Mouse (Mus musculus) kidney, embryonic 16.5 days (tissue): ENCODE measurements around the gene Lgr5. TPM values are rescaled to one million over a fixed set of nuclear protein-coding genes. Genes with fewer than 3 reads are reported as not detected.

Experiments
- ATAC-seq: fragments of 200-750 bp; cut with Nextera tagmentation; 2 replicates; pipeline ENCODE4 v1.8.0; 2017; ENCODE audit warnings: moderate TSS enrichment; ENCODE audit not compliant: low FRiP score, low TSS enrichment
- H3K27ac ChIP-seq: fragments of 300-500 bp; sonication (generic); 2 replicates; pipeline ENCODE4 v1.5.1; 2014; ENCODE audit warnings: low read length
- H3K27me3 ChIP-seq: fragments of 300-500 bp; sonication (generic); 2 replicates; pipeline ENCODE4 v1.6.1; 2014; ENCODE audit warnings: low read length, control low read depth, mixed read lengths; ENCODE audit not compliant: insufficient read depth
- H3K36me3 ChIP-seq: fragments of 300-500 bp; sonication (generic); 2 replicates; pipeline ENCODE4 v1.6.1; 2014; ENCODE audit warnings: low read length, control low read depth, mixed read lengths; ENCODE audit not compliant: insufficient read depth
- H3K4me1 ChIP-seq: fragments of 300-500 bp; sonication (generic); 2 replicates; pipeline ENCODE4 v1.6.1; 2014; ENCODE audit warnings: low read length, control low read depth, mixed read lengths; ENCODE audit not compliant: insufficient read depth
- H3K4me2 ChIP-seq: fragments of 300-500 bp; sonication (generic); replicated peaks from 2 replicates; pipeline ENCODE4 v1.6.1; 2014; ENCODE audit warnings: low read depth, low read length
- H3K4me3 ChIP-seq: fragments of 300-500 bp; sonication (generic); 2 replicates; pipeline ENCODE4 v1.5.1; 2014; ENCODE audit warnings: mild to moderate bottlenecking, low read length
- H3K9ac ChIP-seq: fragments of 300-500 bp; sonication (generic); replicated peaks from 2 replicates; pipeline ENCODE4 v1.6.1; 2014; ENCODE audit warnings: low read length
- H3K9me3 ChIP-seq: fragments of 300-500 bp; sonication (generic); 2 replicates; pipeline ENCODE4 v1.6.1; 2016; ENCODE audit warnings: low read length, control low read depth
- WGBS: fragments of 180-500 bp; shearing (Covaris S2); extraction: QIAGEN DNeasy Blood & Tissue Kit; methylation state at CpG from one replicate; pipeline ENCODE4 v1.1.7; 2014; 5-methylcytosine and 5-hydroxymethylcytosine counted together
- polyA plus RNA-seq: library from polyadenylated mRNA; unstranded; fragments of >200 nt; fragmentation: Nextera tagmentation; extraction: Ambion mirVana; gene quantifications from 2 replicates; pipeline ENCODE4 v1.2.1, GENCODE M21; 2015

The Lgr5 gene
- polyA plus RNA-seq, 1 experiment from 2014 or later: 7.3 TPM

DNA sequence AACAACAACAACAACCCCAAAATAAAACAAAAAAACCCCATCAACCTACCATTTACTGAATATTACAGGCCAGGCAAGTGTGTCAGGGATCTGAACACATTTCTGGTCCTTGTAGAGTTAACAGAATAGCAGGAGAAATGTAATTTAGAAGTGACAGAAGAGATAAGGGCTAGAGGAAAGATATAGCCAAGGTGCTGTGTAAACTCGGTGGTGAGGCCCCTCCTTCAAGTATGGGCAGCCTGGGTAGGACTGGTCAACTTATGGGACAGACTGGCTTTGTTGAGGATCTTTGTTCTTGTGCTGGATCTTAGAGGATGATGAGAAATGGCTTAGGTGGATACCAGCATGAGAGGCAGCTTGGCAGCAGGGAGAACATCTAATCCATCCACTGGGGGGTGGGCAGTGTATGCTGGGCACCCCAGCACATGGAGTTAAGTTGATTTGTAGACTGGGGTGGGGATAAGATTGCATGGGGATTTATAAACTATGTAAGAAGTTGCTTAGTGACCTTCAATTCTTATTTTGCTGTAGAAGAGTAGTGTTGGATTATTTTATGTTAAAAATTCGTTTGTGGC, 32.3 kb downstream of the Lgr5 start:
- no peak for ATAC-seq
- H3K36me3 ChIP-seq: no peaks in the 10 kb centered on the region
- no peak overlapping the region for H3K27ac ChIP-seq
- no peak overlapping the region for H3K4me2 ChIP-seq
- no peaks in the 10 kb centered on the region for H3K27me3 ChIP-seq
- no peak overlapping the region for H3K9ac ChIP-seq
- peaks cover 7% of the 10 kb centered on the region; the same call in 1 of the 2 replicates for H3K4me1 ChIP-seq
- no peaks in the 10 kb centered on the region for H3K9me3 ChIP-seq
- no peak overlapping the region for H3K4me3 ChIP-seq
- WGBS: 44% methylated on average over 2 of the region's 2 CpGs

DNA sequence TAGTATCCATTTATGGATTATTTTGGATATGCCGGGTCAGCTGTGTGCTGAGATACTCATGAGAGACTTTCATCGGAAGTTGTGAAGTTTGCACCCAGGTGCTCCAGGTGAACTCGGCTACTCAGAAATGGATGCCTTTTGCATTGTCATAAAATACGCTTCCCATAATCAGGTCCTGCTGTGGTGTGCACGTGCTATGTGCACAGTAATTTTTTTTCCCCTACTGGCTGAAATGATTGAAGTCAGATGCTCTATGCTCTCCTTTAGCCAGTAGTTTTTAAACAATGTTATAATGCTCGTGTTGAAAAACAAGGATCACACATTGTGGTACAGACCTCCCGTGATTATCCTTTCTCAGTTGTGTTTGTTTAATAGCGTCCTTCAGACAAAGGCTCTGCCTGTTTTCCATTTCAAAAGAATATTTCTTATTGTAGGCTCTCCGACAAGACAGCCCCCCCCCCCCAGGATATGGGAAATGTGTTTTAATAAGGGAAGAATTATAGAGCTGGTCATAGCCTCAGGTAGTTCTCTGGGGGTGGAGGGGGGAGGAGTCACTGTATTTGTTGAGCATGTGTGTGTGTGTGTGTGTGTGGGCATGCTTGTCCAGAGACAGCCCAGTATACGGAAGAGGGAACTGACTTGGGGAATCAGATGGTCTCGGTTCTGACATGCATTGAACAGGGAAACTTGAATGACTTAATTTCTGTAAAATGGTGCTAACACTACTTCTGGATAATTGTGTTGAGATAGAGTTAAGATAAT, 34.0 kb downstream of the Lgr5 start:
- H3K4me3 ChIP-seq: no peak overlapping the region
- H3K27me3 ChIP-seq: no peaks in the 10 kb centered on the region
- peaks cover 7% of the 10 kb centered on the region; the same call in 1 of the 2 replicates for H3K4me1 ChIP-seq
- ATAC-seq: no peak
- WGBS: 76% methylated on average over 11 of the region's 11 CpGs
- H3K27ac ChIP-seq: no peak overlapping the region
- H3K36me3 ChIP-seq: no peaks in the 10 kb centered on the region
- H3K9ac ChIP-seq: no peak overlapping the region
- H3K9me3 ChIP-seq: no peaks in the 10 kb centered on the region
- H3K4me2 ChIP-seq: no peak overlapping the region

DNA sequence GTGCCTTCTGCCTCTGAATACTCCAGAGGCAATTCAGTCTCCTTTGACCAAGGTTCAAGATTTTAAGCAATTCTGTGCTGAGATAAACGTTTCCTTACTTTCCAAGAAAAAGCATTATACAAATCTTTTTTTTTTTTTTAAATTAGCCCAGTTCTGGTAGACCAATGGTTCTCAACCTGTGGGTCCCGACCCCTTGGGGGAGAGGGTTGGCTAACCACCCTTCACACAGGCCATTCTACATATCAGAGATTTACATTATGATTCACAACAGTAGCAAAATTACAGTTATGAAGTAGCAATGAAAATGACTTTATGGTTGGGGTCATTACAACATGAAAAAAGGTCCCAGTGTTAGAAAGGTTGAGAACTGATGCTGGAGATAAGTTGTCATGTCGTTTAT, 36.5 kb downstream of the Lgr5 start:
- no peaks in the 10 kb centered on the region for H3K36me3 ChIP-seq
- H3K4me3 ChIP-seq: no peak overlapping the region
- H3K27ac ChIP-seq: no peak overlapping the region
- H3K27me3 ChIP-seq: no peaks in the 10 kb centered on the region
- no peaks in the 10 kb centered on the region for H3K4me1 ChIP-seq
- ATAC-seq: no peak
- H3K9ac ChIP-seq: no peak overlapping the region
- H3K9me3 ChIP-seq: no peaks in the 10 kb centered on the region
- WGBS: 74% methylated on average over 3 of the region's 3 CpGs
- H3K4me2 ChIP-seq: no peak overlapping the region

DNA sequence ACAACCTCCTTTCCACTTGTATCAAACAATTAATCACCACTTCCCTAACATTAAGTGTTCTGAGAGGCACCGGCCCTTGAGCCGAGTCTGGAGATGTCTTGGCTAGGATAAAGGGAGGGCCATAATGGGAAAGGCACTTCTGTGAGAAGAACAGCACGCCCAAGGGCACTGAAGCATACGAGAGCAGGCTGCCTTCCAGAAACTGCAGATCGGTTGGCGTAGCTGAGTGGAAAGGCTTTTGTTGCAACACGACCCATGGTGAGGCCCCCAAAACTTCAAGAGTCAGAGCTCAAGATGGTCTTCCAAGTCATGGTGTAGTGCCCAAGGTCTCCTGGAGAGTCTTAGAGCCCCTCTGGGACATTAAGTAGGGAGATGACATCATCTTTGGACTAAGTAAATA, 37.3 kb downstream of the Lgr5 start:
- Histone ChIP-seq H3K9ac (no peak overlapping the region), H3K4me2 (0 out of 2 replicates have a peak overlapping the region, but pooled peaks have one; percentile 10), H3K9me3 (0 out of 2 replicates have a peak, but pooled peaks cover 3% of the 10 kb centered on the region), H3K4me3 (no peak overlapping the region), H3K36me3 (no peaks in the 10 kb centered on the region), H3K27me3 (no peaks in the 10 kb centered on the region), H3K4me1 (no peaks in the 10 kb centered on the region), H3K27ac (no peak overlapping the region)
- ATAC-seq: peak; percentile 84; the same call in 1 of the 2 replicates
- WGBS: 32% methylated on average over 7 of the region's 7 CpGs

DNA sequence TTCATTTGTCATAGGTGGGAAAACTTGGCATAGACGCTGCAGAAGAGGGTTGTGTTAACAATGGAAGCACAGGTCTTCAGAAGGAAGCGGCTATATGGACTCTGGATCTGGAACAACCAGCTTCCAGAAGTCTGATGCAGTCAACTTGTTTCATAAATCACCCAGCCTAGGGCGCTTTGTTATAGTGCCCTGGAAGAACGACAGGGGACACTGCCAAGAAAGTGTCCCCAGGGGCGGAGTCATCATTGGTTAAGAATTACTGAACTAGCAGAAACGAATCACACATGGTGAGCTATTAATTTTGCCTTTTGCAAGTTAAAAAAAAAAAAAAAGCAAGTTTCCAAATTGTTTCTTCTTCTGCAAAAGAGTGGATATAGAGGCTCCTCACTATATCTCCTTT, 44.7 kb downstream of the Lgr5 start:
- WGBS: 62% methylated on average over 6 of the region's 6 CpGs
- H3K27me3 ChIP-seq: no peaks in the 10 kb centered on the region
- H3K4me2 ChIP-seq: no peak overlapping the region
- no peak overlapping the region for H3K9ac ChIP-seq
- 0 out of 2 replicates have a peak, but pooled peaks cover 3% of the 10 kb centered on the region for H3K9me3 ChIP-seq
- ATAC-seq: no peak
- H3K27ac ChIP-seq: no peak overlapping the region
- H3K4me3 ChIP-seq: no peak overlapping the region
- no peaks in the 10 kb centered on the region for H3K36me3 ChIP-seq
- no peaks in the 10 kb centered on the region for H3K4me1 ChIP-seq

DNA sequence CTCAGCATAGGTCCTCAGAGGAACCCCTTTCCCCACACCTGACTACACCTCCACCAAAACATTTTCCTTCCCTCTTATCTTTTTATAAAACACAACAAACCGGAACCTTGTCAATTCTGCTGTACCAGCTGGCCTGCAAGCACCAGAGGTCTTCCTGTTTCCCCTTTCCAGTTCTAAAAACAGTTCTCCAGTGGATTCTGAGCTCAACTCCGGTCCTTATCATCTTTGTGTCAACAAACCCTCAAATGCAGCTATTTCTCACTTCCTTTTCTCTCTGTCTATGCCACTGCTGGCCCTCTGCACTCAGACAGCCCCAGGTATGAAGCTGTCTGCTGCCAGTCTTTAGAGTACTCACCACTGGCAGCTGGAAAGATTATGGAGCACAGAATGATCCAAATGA, 56.8 kb downstream of the Lgr5 start:
- H3K36me3 ChIP-seq: no peaks in the 10 kb centered on the region
- no peak overlapping the region for H3K4me3 ChIP-seq
- H3K4me2 ChIP-seq: no peak overlapping the region
- H3K27me3 ChIP-seq: no peaks in the 10 kb centered on the region
- no peak overlapping the region for H3K27ac ChIP-seq
- no peak for ATAC-seq
- 0 out of 2 replicates have a peak, but pooled peaks cover 2% of the 10 kb centered on the region for H3K9me3 ChIP-seq
- H3K9ac ChIP-seq: no peak overlapping the region
- no peaks in the 10 kb centered on the region for H3K4me1 ChIP-seq
- 56% methylated on average over 2 of the region's 2 CpGs for WGBS

DNA sequence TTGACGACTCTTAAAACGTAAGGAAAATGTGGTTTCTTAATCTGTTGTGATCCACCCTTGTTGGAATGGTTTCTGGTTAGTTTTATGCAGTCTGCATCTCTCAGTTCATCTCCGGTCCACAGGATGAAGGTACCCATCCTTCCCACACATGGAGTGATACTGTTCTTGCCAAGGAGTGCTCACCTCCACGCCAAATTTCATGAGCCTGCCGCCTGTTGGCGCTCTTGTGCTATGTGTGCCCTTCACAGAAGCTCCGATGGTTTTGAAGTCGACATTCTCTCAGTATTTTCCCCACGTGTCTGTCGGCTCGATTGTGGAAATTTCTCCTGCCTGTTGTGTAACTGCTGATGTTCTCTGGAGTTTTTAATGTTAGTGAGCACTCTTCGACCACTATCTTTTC, 57.8 kb downstream of the Lgr5 start:
- Histone ChIP-seq H3K4me3 (no peak overlapping the region), H3K27me3 (no peaks in the 10 kb centered on the region), H3K9ac (no peak overlapping the region), H3K9me3 (0 out of 2 replicates have a peak, but pooled peaks cover 2% of the 10 kb centered on the region), H3K4me1 (no peaks in the 10 kb centered on the region), H3K27ac (no peak overlapping the region), H3K4me2 (no peak overlapping the region), H3K36me3 (no peaks in the 10 kb centered on the region)
- ATAC-seq: no peak
- WGBS: 85% methylated on average over 12 of the region's 12 CpGs

DNA sequence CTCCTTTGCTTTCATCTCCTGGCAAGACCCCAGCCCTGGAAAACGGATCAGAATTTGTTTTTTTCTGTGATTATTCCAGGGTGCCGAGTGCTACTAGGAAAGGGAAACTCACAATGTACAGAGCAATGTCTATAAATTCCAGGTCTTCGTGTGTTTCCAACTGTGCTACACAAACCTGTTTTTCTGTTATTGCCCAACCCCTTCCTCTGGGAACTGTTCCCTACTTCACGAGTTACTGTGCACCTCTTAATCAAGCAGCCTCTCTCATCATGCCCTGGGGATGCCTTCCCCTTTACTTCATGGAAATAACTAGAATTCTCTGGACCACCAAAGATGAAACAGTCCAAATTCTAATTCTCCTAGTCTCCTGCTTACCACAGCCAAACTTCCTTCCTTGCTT, 58.7 kb downstream of the Lgr5 start:
- H3K4me2 ChIP-seq: no peak overlapping the region
- no peak overlapping the region for H3K27ac ChIP-seq
- 62% methylated on average over 4 of the region's 4 CpGs for WGBS
- H3K9me3 ChIP-seq: no peaks in the 10 kb centered on the region
- no peak for ATAC-seq
- no peak overlapping the region for H3K9ac ChIP-seq
- no peak overlapping the region for H3K4me3 ChIP-seq
- H3K36me3 ChIP-seq: no peaks in the 10 kb centered on the region
- H3K4me1 ChIP-seq: no peaks in the 10 kb centered on the region
- no peaks in the 10 kb centered on the region for H3K27me3 ChIP-seq

DNA sequence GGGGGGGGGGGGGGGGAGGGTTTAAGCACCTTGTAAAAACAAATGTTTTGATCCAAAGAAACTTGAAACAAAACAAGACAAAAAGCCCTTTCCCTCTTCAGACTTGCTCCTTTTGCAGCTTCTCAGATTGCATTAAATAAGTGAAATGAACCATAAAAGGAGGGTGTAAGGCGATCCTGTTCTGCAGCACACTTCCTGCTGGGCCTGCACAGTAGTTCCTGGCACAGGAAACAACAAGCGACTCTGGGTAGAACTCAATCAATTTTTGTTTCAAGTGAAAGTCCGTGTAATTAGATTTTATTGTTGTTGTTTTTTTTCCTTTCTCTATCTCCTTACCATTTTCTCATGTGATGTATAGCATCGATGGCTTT, 66.5 kb downstream of the Lgr5 start:
- Histone ChIP-seq H3K9ac (no peak overlapping the region), H3K27ac (peak overlapping the region; percentile 76), H3K4me1 (peaks cover 12% of the 10 kb centered on the region), H3K4me2 (peak overlapping the region; percentile 13; the same call in 1 of the 2 replicates), H3K27me3 (no peaks in the 10 kb centered on the region), H3K4me3 (no peak overlapping the region), H3K9me3 (no peaks in the 10 kb centered on the region), H3K36me3 (no peaks in the 10 kb centered on the region)
- 19% methylated on average over 4 of the region's 4 CpGs for WGBS
- ATAC-seq: peak; percentile 85; the same call in 1 of the 2 replicates
